Mouse (Mus musculus): ENCODE data around the gene Ndufb8.

- no peak for TF ChIP-seq MYOG (IDR thresholded peaks at IDR 0.05; ENCODE audit: control insufficient read depth in 1 of 3, insufficient read depth in 1 of 3, insufficient read length in 2 of 3, low read depth in 2 of 3)
- TF ChIP-seq POLR2A (IDR thresholded peaks at IDR 0.05; ENCODE audit: insufficient read length, low read depth) = no peak
- TF ChIP-seq MAX (IDR thresholded peaks at IDR 0.05; ENCODE audit: low read depth) = no peak
These were observed 42.0 kb downstream of the Ndufb8 start for GRCm38 (mm10) chr19:44513054-44513833.
